Mouse (Mus musculus) MEL-GATA-1-ER (cell line): Measurements from ENCODE around the gene Slc25a45.

ENCODE experiments used
- DNase-seq: peaks from one replicate; pipeline ENCODE4 v3.0.0-alpha.2; 2012; ENCODE audit warnings: low read depth; ENCODE audit errors: extremely low read depth

Slc25a45 gene

GRCm38 (mm10) chr19:5927532-5927931 lies 49.9 kb downstream of the Slc25a45 start:
- no peak for DNase-seq

- no peak for DNase-seq
Observed at GRCm38 (mm10) chr19:5928104-5928503, 50.5 kb downstream of the Slc25a45 start.

- no peak for DNase-seq
Observed at GRCm38 (mm10) chr19:5928546-5928945, 50.9 kb downstream of the Slc25a45 start.

- DNase-seq: no peak
Observed at GRCm38 (mm10) chr19:5929634-5930596, 52.3 kb downstream of the Slc25a45 start.

- no peak for DNase-seq
Observed at GRCm38 (mm10) chr19:5935266-5935665, 57.7 kb downstream of the Slc25a45 start.
